Mouse (Mus musculus): ENCODE data around the gene Akr1c21. TPM values are rescaled to one million over a fixed set of nuclear protein-coding genes. Genes with fewer than 3 reads are reported as not detected.
"Not testable (repeated sequence)": the region's sequence is repeated elsewhere in the genome, so short reads cannot be mapped to it uniquely, and the experiment has no call there.

The Akr1c21 gene
- total RNA-seq (2014; fragmentation: Nextera tagmentation), result not detected in 2 replicates
- total RNA-seq (2017), result not detected in 2 replicates
- not detected in 2 replicates for polyA plus RNA-seq (2012)

- Histone ChIP-seq H3K27me3 (ENCODE audit: insufficient read depth, low read length) (no peaks in the 10 kb centered on the region), H3K9me3 (replicated peaks) (no peaks in the 10 kb centered on the region), H3K4me3 (ENCODE audit: low read depth, low read length) (no peak within 1 kb of the TSS), H3K36me3 (replicated peaks) (no peaks in the 10 kb centered on the region), H3K4me1 (ENCODE audit: insufficient read depth, low read depth, low read length) (no peaks in the 10 kb centered on the region)
- DNase-seq (ENCODE audit: low spot score), result no peak
- no peak for ATAC-seq (ENCODE audit: extremely low read depth, insufficient number of reproducible peaks, low FRiP score, poor library complexity, severe bottlenecking)
- no peak for TF ChIP-seq CTCF (IDR thresholded peaks at IDR 0.05; ENCODE audit: low read depth, low read length)
- TF ChIP-seq TAL1 (conservative IDR thresholded peaks at IDR 0.05; ENCODE audit: low read depth, low read length), result no peak
- TF ChIP-seq POLR2AphosphoS5 (IDR thresholded peaks at IDR 0.05; ENCODE audit: insufficient replicate concordance, low read depth, low read length), result no peak
- TF ChIP-seq GATA1 (IDR thresholded peaks at IDR 0.05; ENCODE audit: borderline replicate concordance, low read length), result no peak
- no peak for TF ChIP-seq GATA2 (IDR thresholded peaks at IDR 0.05; ENCODE audit: borderline replicate concordance, low read depth, low read length)
These were observed at the start of gene Akr1c21 for GRCm38 (mm10) chr13:4573871-4574270. TSS of gene Akr1c21 (plus strand) at chr13:4574075.

DNA sequence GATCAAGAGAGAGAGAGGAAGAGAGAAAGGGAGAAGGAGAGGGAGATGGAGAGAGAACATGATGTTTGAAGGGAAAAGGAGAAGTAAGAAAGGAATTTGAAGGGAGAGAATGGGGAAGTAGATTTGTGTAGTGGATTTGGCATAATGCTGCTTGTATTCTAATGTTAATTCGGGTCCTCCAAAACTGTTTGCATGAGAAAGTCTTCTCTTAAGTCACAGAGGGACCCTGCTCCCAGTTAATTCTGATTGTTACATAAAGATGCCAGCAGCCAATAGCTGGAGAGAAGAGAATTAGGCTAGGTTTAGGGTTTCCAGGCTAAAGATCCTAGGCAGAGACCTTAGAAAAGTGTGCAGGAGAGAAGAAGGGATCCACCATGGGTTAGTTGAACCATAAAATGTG, 14.7 kb upstream of the Akr1c21 start:
- Histone ChIP-seq H3K36me3 (replicated peaks) (no peaks in the 10 kb centered on the region), H3K9me3 (replicated peaks) (no peaks in the 10 kb centered on the region), H3K4me3 (ENCODE audit: low read depth, low read length) (no peak overlapping the region), H3K27me3 (ENCODE audit: insufficient read depth, low read length) (no peaks in the 10 kb centered on the region), H3K4me1 (ENCODE audit: insufficient read depth, low read depth, low read length) (no peaks in the 10 kb centered on the region)
- TF ChIP-seq CTCF (IDR thresholded peaks at IDR 0.05; ENCODE audit: low read depth, low read length) (no peak), GATA1 (IDR thresholded peaks at IDR 0.05; ENCODE audit: borderline replicate concordance, low read length) (no peak), GATA2 (IDR thresholded peaks at IDR 0.05; ENCODE audit: borderline replicate concordance, low read depth, low read length) (no peak), TAL1 (conservative IDR thresholded peaks at IDR 0.05; ENCODE audit: low read depth, low read length) (no peak), POLR2AphosphoS5 (IDR thresholded peaks at IDR 0.05; ENCODE audit: insufficient replicate concordance, low read depth, low read length) (no peak)
- ATAC-seq (ENCODE audit: extremely low read depth, insufficient number of reproducible peaks, low FRiP score, poor library complexity, severe bottlenecking) (no peak), DNase-seq (ENCODE audit: low spot score) (no peak)

DNA sequence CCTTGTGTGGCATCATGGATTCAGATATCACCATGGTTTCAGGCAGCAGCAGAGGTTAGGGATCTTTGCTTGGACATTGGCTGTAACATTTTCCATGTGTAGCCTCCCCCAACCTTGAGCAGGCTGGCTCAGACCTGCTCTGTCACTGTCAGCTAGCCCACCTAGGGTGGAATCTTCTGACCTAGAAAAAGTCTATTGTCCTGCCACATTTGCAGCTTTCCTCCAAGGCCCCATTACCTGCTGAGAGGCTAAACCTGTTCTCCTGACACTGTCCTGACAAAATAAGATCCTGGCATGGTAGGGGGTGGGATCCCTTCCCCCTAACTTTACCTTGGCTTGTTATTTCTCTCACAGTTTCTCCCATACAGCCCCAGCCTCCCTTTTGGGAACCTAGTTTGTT, 13.4 kb upstream of the Akr1c21 start:
- TF ChIP-seq CTCF (IDR thresholded peaks at IDR 0.05; ENCODE audit: low read depth, low read length), result no peak
- no peak for TF ChIP-seq GATA2 (IDR thresholded peaks at IDR 0.05; ENCODE audit: borderline replicate concordance, low read depth, low read length)
- no peak for TF ChIP-seq TAL1 (conservative IDR thresholded peaks at IDR 0.05; ENCODE audit: low read depth, low read length)
- no peak for TF ChIP-seq GATA1 (IDR thresholded peaks at IDR 0.05; ENCODE audit: borderline replicate concordance, low read length)
- no peaks in the 10 kb centered on the region for H3K36me3 ChIP-seq (replicated peaks)
- H3K4me1 ChIP-seq (ENCODE audit: insufficient read depth, low read depth, low read length), result no peaks in the 10 kb centered on the region
- ATAC-seq (ENCODE audit: extremely low read depth, insufficient number of reproducible peaks, low FRiP score, poor library complexity, severe bottlenecking) (no peak), DNase-seq (ENCODE audit: low spot score) (no peak)
- no peak overlapping the region for H3K4me3 ChIP-seq (ENCODE audit: low read depth, low read length)
- H3K27me3 ChIP-seq (ENCODE audit: insufficient read depth, low read length), result no peaks in the 10 kb centered on the region
- H3K9me3 ChIP-seq (replicated peaks), result no peaks in the 10 kb centered on the region

- TF ChIP-seq POLR2AphosphoS5 (IDR thresholded peaks at IDR 0.05; ENCODE audit: insufficient replicate concordance, low read depth, low read length) (no peak), GATA2 (IDR thresholded peaks at IDR 0.05; ENCODE audit: borderline replicate concordance, low read depth, low read length) (no peak)
- Histone ChIP-seq H3K36me3 (replicated peaks) (no peaks in the 10 kb centered on the region), H3K4me3 (ENCODE audit: low read depth, low read length) (no peak overlapping the region), H3K9me3 (replicated peaks) (no peaks in the 10 kb centered on the region), H3K27me3 (ENCODE audit: insufficient read depth, low read length) (no peaks in the 10 kb centered on the region), H3K4me1 (ENCODE audit: insufficient read depth, low read depth, low read length) (no peaks in the 10 kb centered on the region)
- ATAC-seq (ENCODE audit: extremely low read depth, insufficient number of reproducible peaks, low FRiP score, poor library complexity, severe bottlenecking) (no peak), DNase-seq (ENCODE audit: low spot score) (no peak)
These were observed 7.9 kb upstream of the Akr1c21 start for GRCm38 (mm10) chr13:4565996-4566395.

GRCm38 (mm10) chr13:4576921-4577320, 3.0 kb downstream of the Akr1c21 start:
- no peak for ATAC-seq (ENCODE audit: extremely low read depth, insufficient number of reproducible peaks, low FRiP score, poor library complexity, severe bottlenecking)

GRCm38 (mm10) chr13:4603431-4603830, 29.6 kb downstream of the Akr1c21 start:
- not testable (repeated sequence) for H3K27me3 ChIP-seq (ENCODE audit: insufficient read depth, low read length); H3K4me1 ChIP-seq (ENCODE audit: insufficient read depth, low read depth, low read length); ATAC-seq (ENCODE audit: extremely low read depth, insufficient number of reproducible peaks, low FRiP score, poor library complexity, severe bottlenecking); DNase-seq (ENCODE audit: low spot score); H3K9me3 ChIP-seq (replicated peaks); H3K4me3 ChIP-seq (ENCODE audit: low read depth, low read length)
- peaks cover 41% of the 10 kb centered on the region for H3K36me3 ChIP-seq (replicated peaks)

More at GRCm38 (mm10) chr13:4576921-4577320, 3.0 kb downstream of the Akr1c21 start:
- H3K9me3 ChIP-seq (replicated peaks), result no peaks in the 10 kb centered on the region
- no peaks in the 10 kb centered on the region for H3K27me3 ChIP-seq (ENCODE audit: insufficient read depth, low read length)
- no peaks in the 10 kb centered on the region for H3K36me3 ChIP-seq (replicated peaks)
- TF ChIP-seq GATA1 (IDR thresholded peaks at IDR 0.05; ENCODE audit: borderline replicate concordance, low read length), result no peak
- TF ChIP-seq TAL1 (conservative IDR thresholded peaks at IDR 0.05; ENCODE audit: low read depth, low read length), result no peak
- TF ChIP-seq CTCF (IDR thresholded peaks at IDR 0.05; ENCODE audit: low read depth, low read length), result no peak
- no peak for TF ChIP-seq POLR2AphosphoS5 (IDR thresholded peaks at IDR 0.05; ENCODE audit: insufficient replicate concordance, low read depth, low read length)
- no peak for TF ChIP-seq GATA2 (IDR thresholded peaks at IDR 0.05; ENCODE audit: borderline replicate concordance, low read depth, low read length)
- H3K4me1 ChIP-seq (ENCODE audit: insufficient read depth, low read depth, low read length), result no peaks in the 10 kb centered on the region
- no peak for DNase-seq (ENCODE audit: low spot score)
- H3K4me3 ChIP-seq (ENCODE audit: low read depth, low read length), result no peak overlapping the region

- H3K27me3 ChIP-seq (ENCODE audit: insufficient read depth, low read length), result no peaks in the 10 kb centered on the region
- ATAC-seq (ENCODE audit: extremely low read depth, insufficient number of reproducible peaks, low FRiP score, poor library complexity, severe bottlenecking) (no peak), DNase-seq (ENCODE audit: low spot score) (no peak)
- H3K9me3 ChIP-seq (replicated peaks), result no peaks in the 10 kb centered on the region
- no peaks in the 10 kb centered on the region for H3K4me1 ChIP-seq (ENCODE audit: insufficient read depth, low read depth, low read length)
- H3K4me3 ChIP-seq (ENCODE audit: low read depth, low read length), result no peak overlapping the region
- H3K36me3 ChIP-seq (replicated peaks), result peaks cover 27% of the 10 kb centered on the region
- TF ChIP-seq TAL1 (conservative IDR thresholded peaks at IDR 0.05; ENCODE audit: low read depth, low read length), result no peak
- TF ChIP-seq POLR2AphosphoS5 (IDR thresholded peaks at IDR 0.05; ENCODE audit: insufficient replicate concordance, low read depth, low read length), result no peak
- no peak for TF ChIP-seq GATA1 (IDR thresholded peaks at IDR 0.05; ENCODE audit: borderline replicate concordance, low read length)
- no peak for TF ChIP-seq CTCF (IDR thresholded peaks at IDR 0.05; ENCODE audit: low read depth, low read length)
- no peak for TF ChIP-seq GATA2 (IDR thresholded peaks at IDR 0.05; ENCODE audit: borderline replicate concordance, low read depth, low read length)
These were observed 32.9 kb downstream of the Akr1c21 start for GRCm38 (mm10) chr13:4606821-4607220.
